Mouse (Mus musculus) layer of hippocampus, adult 2 months (tissue): ENCODE data around the gene Itga1. TPM values are rescaled to one million over a fixed set of nuclear protein-coding genes. Genes with fewer than 3 reads are reported as not detected.

Experiments used
- DNase-seq, 2 experiments: peaks; one replicate each; pipeline ENCODE4 v3.0.0; 2022; ENCODE audit warnings: low spot score in 2 of 2
- H3K27ac ChIP-seq: fragments of 200-600 bp; 2 replicates; pipeline ENCODE4 v1.8.1; 2022
- H3K4me3 ChIP-seq: fragments of 200-600 bp; 2 replicates; pipeline ENCODE4 v1.8.1; 2022; ENCODE audit warnings: mild to moderate bottlenecking
- CTCF ChIP-seq: fragments of 200-600 bp; conservative IDR thresholded peaks from 2 replicates; pipeline ENCODE4 v1.8.1; 2022; ENCODE audit warnings: antibody characterized with exemption, mild to moderate bottlenecking, moderate library complexity
- total RNA-seq, 2 experiments: library from RNA; stranded (reverse); gene quantifications; 2 replicates each; pipeline ENCODE4 v1.2.3; 2021

The Itga1 gene
- total RNA-seq, 2 experiments from 2014 or later: 5.3 to 7.1 TPM

- H3K4me3 ChIP-seq: no peak overlapping the region
- no peak for TF ChIP-seq CTCF
- DNase-seq: no peak
Observed at GRCm38 (mm10) chr13:114914963-114915362, 186.8 kb downstream of the Itga1 start.

GRCm38 (mm10) chr13:114914559-114914958, 187.2 kb downstream of the Itga1 start:
- Histone ChIP-seq H3K27ac (no peak overlapping the region), H3K4me3 (no peak overlapping the region)
- no peak for DNase-seq
- no peak for TF ChIP-seq CTCF

More at GRCm38 (mm10) chr13:114914963-114915362, 186.8 kb downstream of the Itga1 start:
- no peak overlapping the region for H3K27ac ChIP-seq

- no peak overlapping the region for H3K27ac ChIP-seq
- TF ChIP-seq CTCF: no peak
- no peak for DNase-seq
- H3K4me3 ChIP-seq: no peak overlapping the region
Observed at GRCm38 (mm10) chr13:114910629-114911028, 191.1 kb downstream of the Itga1 start.

GRCm38 (mm10) chr13:114909514-114909913, 192.2 kb downstream of the Itga1 start:
- no peak for TF ChIP-seq CTCF
- Histone ChIP-seq H3K4me3 (no peak overlapping the region), H3K27ac (no peak overlapping the region)
- no peak for DNase-seq

GRCm38 (mm10) chr13:114907876-114908275, 193.9 kb downstream of the Itga1 start:
- no peak for TF ChIP-seq CTCF
- Histone ChIP-seq H3K4me3 (no peak overlapping the region), H3K27ac (no peak overlapping the region)
- DNase-seq: no peak

Other genes starting within 250 kb of the Itga1 start
- under 1 TPM in 1 of 2 experiments, not detected in 1; 0.31 TPM for gene Itga2, start 169.9 kb downstream of the Itga1 start, total RNA-seq
- gene Pelo, start 11.8 kb downstream of the Itga1 start, total RNA-seq: 10 to 100 TPM; 19.8 to 22.5 TPM
- 1 to 10 TPM; 1.5 to 4.1 TPM for gene Gm49395, start within 50 bp of the Itga1 start, total RNA-seq